Mouse (Mus musculus) hindbrain, embryonic 11.5 days (tissue): ENCODE data around the gene Rxylt1. TPM values are rescaled to one million over a fixed set of nuclear protein-coding genes. Genes with fewer than 3 reads are reported as not detected.

ENCODE experiments used
- ATAC-seq: fragments of 200-750 bp; cut with Nextera tagmentation; 2 replicates; pipeline ENCODE4 v1.8.0; 2017; ENCODE audit warnings: mild to moderate bottlenecking, moderate TSS enrichment, moderate library complexity; ENCODE audit not compliant: low FRiP score
- DNase-seq: peaks from one replicate; pipeline ENCODE4 v3.0.0-alpha.2; 2015; ENCODE audit warnings: low spot score
- H3K27ac ChIP-seq: fragments of 300-500 bp; sonication (generic); 2 replicates; pipeline ENCODE4 v1.5.1; 2014; ENCODE audit warnings: mild to moderate bottlenecking, low read depth, low read length
- H3K27me3 ChIP-seq: fragments of 300-500 bp; sonication (generic); 2 replicates; pipeline ENCODE4 v1.6.1; 2014; ENCODE audit warnings: mild to moderate bottlenecking, low read length, moderate library complexity, mixed read lengths; ENCODE audit not compliant: control insufficient read depth, insufficient read depth
- H3K36me3 ChIP-seq: fragments of 300-500 bp; sonication (generic); 2 replicates; pipeline ENCODE4 v1.6.1; 2014; ENCODE audit warnings: mild to moderate bottlenecking, low read length, moderate library complexity, mixed read lengths; ENCODE audit not compliant: control insufficient read depth, insufficient read depth
- H3K4me1 ChIP-seq: fragments of 300-500 bp; sonication (generic); replicated peaks from 2 replicates; pipeline ENCODE4 v1.6.1; 2014; ENCODE audit warnings: low read length, mixed read lengths; ENCODE audit not compliant: control insufficient read depth, insufficient read depth
- H3K4me2 ChIP-seq: fragments of 300-500 bp; sonication (generic); replicated peaks from 2 replicates; pipeline ENCODE4 v1.6.1; 2014; ENCODE audit warnings: mild to moderate bottlenecking, low read depth, low read length
- H3K4me3 ChIP-seq: fragments of 300-500 bp; sonication (generic); 2 replicates; pipeline ENCODE4 v1.5.1; 2014; ENCODE audit warnings: low read depth, low read length
- H3K9ac ChIP-seq: fragments of 300-500 bp; sonication (generic); 2 replicates; pipeline ENCODE4 v1.6.1; 2014; ENCODE audit warnings: low read depth, low read length
- H3K9me3 ChIP-seq: fragments of 300-500 bp; sonication (generic); 2 replicates; pipeline ENCODE4 v1.6.1; 2016; ENCODE audit warnings: low read length; ENCODE audit not compliant: control insufficient read depth
- WGBS: fragments of 180-500 bp; shearing (Covaris S2); extraction: QIAGEN DNeasy Blood & Tissue Kit; methylation state at CpG from one replicate; pipeline ENCODE4 v1.1.7; 2014; 5-methylcytosine and 5-hydroxymethylcytosine counted together
- polyA plus RNA-seq: library from polyadenylated mRNA; unstranded; fragments of >200 nt; fragmentation: Nextera tagmentation; extraction: Ambion mirVana; gene quantifications from 2 replicates; pipeline ENCODE4 v1.2.1, GENCODE M21; 2014

The Rxylt1 gene
- polyA plus RNA-seq, 1 experiment from 2014 or later, result 43.1 TPM

- H3K27me3 ChIP-seq, result no peaks in the 10 kb centered on the region
- H3K9me3 ChIP-seq, result no peaks in the 10 kb centered on the region
- no peak overlapping the region for H3K4me2 ChIP-seq
- 0 out of 2 replicates have a peak, but pooled peaks cover 2% of the 10 kb centered on the region for H3K4me1 ChIP-seq
- ATAC-seq (peak; percentile 70; the same call in 1 of the 2 replicates), DNase-seq (peak; percentile 81)
- H3K36me3 ChIP-seq, result no peaks in the 10 kb centered on the region
- 5% methylated on average over 3 of the region's 3 CpGs for WGBS
- H3K27ac ChIP-seq, result no peak overlapping the region
- H3K9ac ChIP-seq, result no peak overlapping the region
- no peak overlapping the region for H3K4me3 ChIP-seq
Measured at GRCm38 (mm10) chr10:122105407-122105806, 8.2 kb upstream of the Rxylt1 start.

- H3K4me3 ChIP-seq, result no peak overlapping the region
- WGBS, result 87% methylated on average over 5 of the region's 5 CpGs
- ATAC-seq (no peak), DNase-seq (no peak)
- no peak overlapping the region for H3K4me2 ChIP-seq
- no peak overlapping the region for H3K9ac ChIP-seq
- H3K36me3 ChIP-seq, result no peaks in the 10 kb centered on the region
- H3K4me1 ChIP-seq, result 0 out of 2 replicates have a peak, but pooled peaks cover 2% of the 10 kb centered on the region
- no peaks in the 10 kb centered on the region for H3K9me3 ChIP-seq
- no peaks in the 10 kb centered on the region for H3K27me3 ChIP-seq
- no peak overlapping the region for H3K27ac ChIP-seq
Measured at GRCm38 (mm10) chr10:122102675-122103074, 5.5 kb upstream of the Rxylt1 start.

- Histone ChIP-seq H3K27me3 (no peaks in the 10 kb centered on the region), H3K4me2 (peak overlapping the region; percentile 91), H3K4me3 (peak overlapping the region; percentile 75), H3K9me3 (no peaks in the 10 kb centered on the region), H3K36me3 (no peaks in the 10 kb centered on the region), H3K27ac (peak overlapping the region; percentile 82), H3K9ac (peak overlapping the region; percentile 85), H3K4me1 (no peaks in the 10 kb centered on the region)
- ATAC-seq (peak; percentile 83), DNase-seq (no peak)
- WGBS, result under 1% methylated on average over 42 of the region's 48 CpGs
Measured at GRCm38 (mm10) chr10:122096462-122096979, 650 bp downstream of the Rxylt1 start.

- Histone ChIP-seq H3K9ac (no peak overlapping the region), H3K36me3 (peaks cover 7% of the 10 kb centered on the region), H3K4me1 (no peaks in the 10 kb centered on the region), H3K4me2 (no peak overlapping the region), H3K27me3 (no peaks in the 10 kb centered on the region), H3K4me3 (no peak overlapping the region), H3K9me3 (no peaks in the 10 kb centered on the region), H3K27ac (no peak overlapping the region)
- 92% methylated on average over 1 of the region's 1 CpGs for WGBS
- ATAC-seq, result no peak
- no peak for DNase-seq
Measured at GRCm38 (mm10) chr10:122090472-122090871, 6.7 kb downstream of the Rxylt1 start.

- H3K27ac ChIP-seq, result no peak overlapping the region
- H3K4me2 ChIP-seq, result no peak overlapping the region
- H3K27me3 ChIP-seq, result no peaks in the 10 kb centered on the region
- H3K4me1 ChIP-seq, result no peaks in the 10 kb centered on the region
- ATAC-seq, result no peak
- no peak for DNase-seq
- H3K9me3 ChIP-seq, result no peaks in the 10 kb centered on the region
- H3K9ac ChIP-seq, result no peak overlapping the region
- H3K4me3 ChIP-seq, result no peak overlapping the region
- 90% methylated on average over 1 of the region's 1 CpGs for WGBS
- H3K36me3 ChIP-seq, result 0 out of 2 replicates have a peak, but pooled peaks cover 2% of the 10 kb centered on the region
Measured at GRCm38 (mm10) chr10:122081352-122081751, 15.8 kb downstream of the Rxylt1 start.

- Histone ChIP-seq H3K9me3 (no peaks in the 10 kb centered on the region), H3K4me3 (no peak overlapping the region), H3K4me1 (no peaks in the 10 kb centered on the region), H3K4me2 (no peak overlapping the region), H3K9ac (no peak overlapping the region), H3K27ac (no peak overlapping the region), H3K27me3 (no peaks in the 10 kb centered on the region), H3K36me3 (no peaks in the 10 kb centered on the region)
- no peak for DNase-seq
- ATAC-seq, result no peak
Measured at GRCm38 (mm10) chr10:122069153-122069552, 28.0 kb downstream of the Rxylt1 start.

GRCm38 (mm10) chr10:122055826-122056225, 41.3 kb downstream of the Rxylt1 start:
- Histone ChIP-seq H3K4me1 (no peaks in the 10 kb centered on the region), H3K4me3 (no peak overlapping the region), H3K27ac (no peak overlapping the region), H3K4me2 (no peak overlapping the region), H3K9ac (no peak overlapping the region), H3K36me3 (no peaks in the 10 kb centered on the region), H3K9me3 (no peaks in the 10 kb centered on the region), H3K27me3 (no peaks in the 10 kb centered on the region)
- 83% methylated on average over 6 of the region's 6 CpGs for WGBS
- DNase-seq (no peak), ATAC-seq (no peak)

GRCm38 (mm10) chr10:122054535-122054934, 42.6 kb downstream of the Rxylt1 start:
- WGBS, result 18% methylated on average over 8 of the region's 8 CpGs
- no peak overlapping the region for H3K4me3 ChIP-seq

GRCm38 (mm10) chr10:122051831-122052230, 45.3 kb downstream of the Rxylt1 start:
- no peaks in the 10 kb centered on the region for H3K36me3 ChIP-seq
- H3K27me3 ChIP-seq, result no peaks in the 10 kb centered on the region
- 32% methylated on average over 6 of the region's 6 CpGs for WGBS
- DNase-seq, result peak; percentile 92
- H3K4me3 ChIP-seq, result no peak overlapping the region
- no peak overlapping the region for H3K4me2 ChIP-seq
- H3K9me3 ChIP-seq, result no peaks in the 10 kb centered on the region
- no peak overlapping the region for H3K27ac ChIP-seq
- no peak overlapping the region for H3K9ac ChIP-seq
- no peaks in the 10 kb centered on the region for H3K4me1 ChIP-seq
- no peak for ATAC-seq

More at GRCm38 (mm10) chr10:122054535-122054934, 42.6 kb downstream of the Rxylt1 start:
- Histone ChIP-seq H3K27me3 (no peaks in the 10 kb centered on the region), H3K4me1 (no peaks in the 10 kb centered on the region), H3K9ac (no peak overlapping the region), H3K36me3 (no peaks in the 10 kb centered on the region), H3K27ac (no peak overlapping the region), H3K9me3 (no peaks in the 10 kb centered on the region), H3K4me2 (no peak overlapping the region)
- peak; percentile 81 for ATAC-seq
- DNase-seq, result peak; percentile 82
